Mouse (Mus musculus) erythroblast, embryonic 14.5 days (primary cell): ENCODE measurements at regions not wholly inside any gene's neighbourhood (a gene's known extent, or its start where the extent isn't known, plus 50 kb on each side); places are given as distances from the start of the nearest gene placed in this dataset.
"Not testable (repeated sequence)": the region's sequence is repeated elsewhere in the genome, so short reads cannot be mapped to it uniquely, and the experiment has no call there.

Source experiments
- H3K27me3 ChIP-seq: 2 replicates; pipeline ENCODE4 v1.6.1; 2012; ENCODE audit warnings: inconsistent platforms; ENCODE audit not compliant: control insufficient read depth
- H3K36me3 ChIP-seq: 2 replicates; pipeline ENCODE4 v1.6.1; 2012; ENCODE audit warnings: mild to moderate bottlenecking, inconsistent platforms; ENCODE audit not compliant: control insufficient read depth
- H3K4me1 ChIP-seq: 2 replicates; pipeline ENCODE4 v1.6.1; 2012; ENCODE audit warnings: inconsistent platforms; ENCODE audit not compliant: control insufficient read depth
- H3K4me3 ChIP-seq: replicated peaks from 2 replicates; pipeline ENCODE3; 2012; ENCODE audit warnings: moderate library complexity, mild to moderate bottlenecking, inconsistent platforms
- H3K9me3 ChIP-seq: 2 replicates; pipeline ENCODE4 v1.6.1; 2012; ENCODE audit warnings: low read length, inconsistent platforms, mixed read lengths; ENCODE audit not compliant: control insufficient read depth
- GATA1 ChIP-seq: IDR thresholded peaks from 2 replicates; pipeline ENCODE4 v1.6.1; 2012; ENCODE audit warnings: low read length, inconsistent platforms, mixed read lengths
- TAL1 ChIP-seq: IDR thresholded peaks from 3 replicates; pipeline ENCODE4 v1.6.1; 2012; ENCODE audit warnings: low read length, inconsistent platforms, mixed read lengths

DNA sequence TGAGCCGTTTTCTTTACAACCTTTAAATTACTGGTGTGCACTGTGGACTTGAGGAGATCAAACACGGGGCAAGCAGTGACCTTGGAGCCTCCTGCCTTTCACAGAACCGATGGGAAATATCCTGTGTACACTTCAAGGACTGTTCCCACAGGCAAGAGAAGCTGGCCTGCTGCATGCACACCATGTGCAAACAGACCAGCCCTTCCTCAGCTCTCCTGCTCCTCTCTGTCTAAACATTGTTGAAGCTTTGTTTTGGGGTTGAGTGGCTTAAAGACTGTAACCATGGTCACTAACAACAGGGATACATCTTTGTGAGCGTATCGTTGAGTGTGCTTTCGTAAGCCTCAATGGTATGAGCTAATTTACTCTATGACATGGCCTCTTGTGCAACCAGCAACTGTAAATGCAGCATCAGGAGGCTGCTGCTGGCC lies 50.2 kb upstream of the Agps start:
- TF ChIP-seq GATA1, result no peak
- no peak for TF ChIP-seq TAL1
- Histone ChIP-seq H3K27me3 (no peaks in the 10 kb centered on the region; the same call in 1 of the 2 replicates), H3K4me1 (peaks cover 9% of the 10 kb centered on the region)

GRCm38 (mm10) chr2:75781078-75781477 lies 50.9 kb upstream of the Agps start:
- Histone ChIP-seq H3K4me3 (no peak overlapping the region), H3K4me1 (peaks cover 16% of the 10 kb centered on the region), H3K9me3 (no peaks in the 10 kb centered on the region), H3K27me3 (no peaks in the 10 kb centered on the region; the same call in 1 of the 2 replicates), H3K36me3 (no peaks in the 10 kb centered on the region)
- TF ChIP-seq GATA1, result no peak
- no peak for TF ChIP-seq TAL1

More for the DNA sequence above, 50.2 kb upstream of the Agps start:
- Histone ChIP-seq H3K36me3 (no peaks in the 10 kb centered on the region), H3K9me3 (no peaks in the 10 kb centered on the region), H3K4me3 (no peak overlapping the region)

DNA sequence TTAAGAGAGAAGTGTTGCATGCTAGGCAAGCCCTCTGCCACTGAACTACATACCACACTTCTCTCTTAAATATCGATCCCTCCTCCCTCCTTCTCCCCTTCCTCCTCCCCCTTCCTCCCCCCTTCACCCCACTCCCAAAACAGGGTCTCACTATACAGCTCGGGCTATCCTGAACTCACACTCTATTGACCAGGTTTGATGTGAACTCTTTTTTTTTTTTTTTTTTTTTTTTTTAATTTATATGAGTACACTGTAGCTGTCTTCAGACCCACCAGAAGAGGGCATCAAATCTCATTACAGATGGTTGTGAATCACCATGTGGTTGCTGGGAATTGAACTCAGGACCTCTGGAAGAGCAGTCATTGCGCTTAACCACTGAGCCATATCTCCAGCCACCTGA lies 53.3 kb upstream of the Agps start:
- not testable (repeated sequence) for H3K36me3 ChIP-seq, H3K9me3 ChIP-seq, H3K4me3 ChIP-seq, H3K27me3 ChIP-seq
- peaks cover 16% of the 10 kb centered on the region for H3K4me1 ChIP-seq

DNA sequence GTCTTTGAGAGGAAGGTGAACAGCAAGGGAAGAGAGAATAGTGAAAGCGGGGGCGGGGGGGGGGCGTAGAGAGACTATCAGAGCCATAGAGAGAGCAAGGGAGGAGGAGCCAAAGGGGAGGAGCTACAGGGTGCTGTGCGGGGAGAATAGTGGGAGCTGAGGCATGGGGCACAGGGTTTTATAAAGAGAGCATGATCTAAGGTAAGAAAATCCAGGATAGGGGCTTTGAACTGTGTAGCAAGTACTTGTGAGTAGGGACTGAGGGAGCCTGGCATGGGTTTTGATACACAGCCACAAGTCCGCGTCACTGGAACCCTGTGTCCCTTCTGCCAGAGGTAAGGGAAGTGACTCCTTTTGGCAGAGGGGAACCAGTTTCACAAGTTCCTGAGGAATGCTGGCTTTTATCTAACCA lies 54.9 kb upstream of the Agps start:
- H3K27me3 ChIP-seq, result no peaks in the 10 kb centered on the region; the same call in 1 of the 2 replicates
- no peak for TF ChIP-seq GATA1
- no peak for TF ChIP-seq TAL1
- H3K4me3 ChIP-seq, result peak overlapping the region; percentile 49
- no peaks in the 10 kb centered on the region for H3K9me3 ChIP-seq
- no peaks in the 10 kb centered on the region for H3K36me3 ChIP-seq
- peaks cover 24% of the 10 kb centered on the region for H3K4me1 ChIP-seq

DNA sequence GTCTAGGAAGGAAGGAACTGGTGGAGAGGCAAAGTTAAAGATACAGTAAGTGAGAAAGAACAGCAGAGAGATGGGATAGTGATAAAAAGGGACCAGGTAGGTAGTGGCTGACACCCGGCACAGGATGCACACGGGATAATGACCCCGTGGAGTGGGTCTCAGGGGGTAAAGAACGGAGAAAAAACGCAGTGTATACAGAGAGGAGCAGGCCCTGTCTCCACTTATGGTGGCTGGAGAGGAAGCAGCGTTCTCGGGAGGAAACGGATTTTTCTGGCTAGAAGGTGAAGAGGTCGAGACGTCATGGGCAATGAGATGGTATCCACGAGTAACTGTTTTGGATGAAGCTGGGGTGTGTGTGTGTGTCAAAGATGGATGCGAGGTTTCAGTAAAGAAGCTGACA lies 55.4 kb upstream of the Agps start:
- Histone ChIP-seq H3K27me3 (no peaks in the 10 kb centered on the region; the same call in 1 of the 2 replicates), H3K4me1 (peaks cover 26% of the 10 kb centered on the region), H3K36me3 (no peaks in the 10 kb centered on the region), H3K4me3 (peak overlapping the region; percentile 49), H3K9me3 (no peaks in the 10 kb centered on the region)
- TF ChIP-seq GATA1 (no peak), TAL1 (no peak)

DNA sequence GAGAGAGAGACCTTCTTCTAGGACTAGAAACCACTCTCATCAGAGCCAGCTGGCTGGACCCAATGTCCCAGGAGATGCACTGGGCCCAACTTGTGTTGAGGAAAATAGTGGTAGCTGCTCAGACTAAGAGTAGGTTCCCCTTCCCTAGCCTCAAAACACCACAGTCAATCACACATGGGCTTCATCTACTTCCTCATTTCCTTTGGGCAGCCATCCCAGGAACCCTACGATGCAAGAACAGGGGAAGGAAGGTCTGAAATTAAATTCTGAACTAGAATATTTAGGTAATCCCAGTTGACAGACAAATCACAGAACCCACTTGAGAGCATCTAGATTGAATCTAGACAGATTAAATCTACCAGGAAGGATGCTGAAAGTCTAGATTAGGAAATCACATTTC lies 56.8 kb upstream of the Agps start:
- H3K4me3 ChIP-seq, result no peak overlapping the region
- H3K27me3 ChIP-seq, result no peaks in the 10 kb centered on the region; the same call in 1 of the 2 replicates
- H3K9me3 ChIP-seq, result no peaks in the 10 kb centered on the region
- H3K36me3 ChIP-seq, result no peaks in the 10 kb centered on the region
- TF ChIP-seq TAL1 (no peak), GATA1 (no peak)
- H3K4me1 ChIP-seq, result peaks cover 26% of the 10 kb centered on the region

DNA sequence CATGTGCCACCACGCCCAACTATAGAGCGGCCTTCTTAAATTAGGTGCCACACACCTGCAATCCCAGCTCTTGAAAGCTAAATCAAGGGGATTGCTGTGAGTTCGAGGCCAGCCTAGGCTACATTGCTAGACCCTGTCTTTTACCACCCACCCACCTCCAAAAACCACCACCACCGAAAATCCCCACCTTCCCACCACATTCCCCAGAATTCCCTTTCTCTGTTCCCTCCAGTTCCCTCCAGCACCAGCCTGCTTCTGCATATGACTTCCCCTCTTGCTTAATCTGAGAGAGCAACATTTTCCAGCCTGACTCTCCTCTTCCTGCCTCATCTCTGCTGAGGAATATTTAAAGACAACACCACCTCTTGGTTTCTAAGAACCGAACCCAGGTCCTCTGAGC lies 58.5 kb upstream of the Agps start:
- peaks cover 31% of the 10 kb centered on the region for H3K4me1 ChIP-seq
- no peaks in the 10 kb centered on the region for H3K27me3 ChIP-seq
- H3K9me3 ChIP-seq, result no peaks in the 10 kb centered on the region
- no peak for TF ChIP-seq GATA1
- no peak for TF ChIP-seq TAL1
- H3K4me3 ChIP-seq, result no peak overlapping the region
- H3K36me3 ChIP-seq, result no peaks in the 10 kb centered on the region

DNA sequence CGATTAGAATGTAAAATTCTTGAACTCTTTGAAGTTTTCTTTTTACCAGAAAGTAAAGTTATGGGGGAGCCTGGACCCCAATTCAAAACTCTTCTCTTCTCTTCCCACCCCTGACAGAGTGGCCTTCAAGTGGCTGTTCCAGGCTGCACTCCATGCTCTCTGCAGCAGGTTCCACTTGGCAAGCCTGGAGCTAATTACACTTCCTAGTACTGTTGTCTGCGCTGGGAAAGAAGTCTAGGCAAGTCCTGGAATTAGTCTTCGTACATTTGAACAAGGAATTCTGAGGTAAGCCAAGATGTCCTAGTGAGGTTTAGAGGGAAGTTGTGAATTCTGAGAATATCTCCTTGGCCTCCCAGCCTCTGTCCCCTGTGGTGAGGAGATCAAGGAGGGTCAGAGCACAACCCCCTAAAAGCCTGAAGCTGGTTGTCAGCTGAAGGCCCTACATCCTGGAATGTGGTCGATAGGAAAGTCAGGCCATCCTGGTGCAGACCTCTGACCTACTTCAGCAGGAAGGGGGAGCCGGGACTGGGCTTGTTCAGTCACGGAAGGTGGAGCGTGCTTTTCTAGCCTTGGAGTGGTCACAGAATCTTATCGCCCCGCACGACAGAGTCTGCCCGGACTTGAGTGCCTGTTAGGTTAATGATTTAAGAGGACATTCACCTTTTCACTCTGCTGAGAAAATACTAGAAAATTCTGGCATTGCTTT lies 59.6 kb upstream of the Agps start:
- Histone ChIP-seq H3K36me3 (no peaks in the 10 kb centered on the region), H3K9me3 (no peaks in the 10 kb centered on the region), H3K4me1 (peaks cover 36% of the 10 kb centered on the region), H3K27me3 (no peaks in the 10 kb centered on the region), H3K4me3 (no peak overlapping the region)
- TF ChIP-seq TAL1 (no peak), GATA1 (no peak)

GRCm38 (mm10) chr2:75770633-75771032 lies 61.3 kb upstream of the Agps start:
- no peaks in the 10 kb centered on the region for H3K27me3 ChIP-seq
- no peaks in the 10 kb centered on the region for H3K9me3 ChIP-seq
- H3K4me1 ChIP-seq, result peaks cover 32% of the 10 kb centered on the region
- no peaks in the 10 kb centered on the region for H3K36me3 ChIP-seq
- no peak overlapping the region for H3K4me3 ChIP-seq
- no peak for TF ChIP-seq TAL1
- TF ChIP-seq GATA1, result no peak
